Mouse (Mus musculus) brown adipose tissue, adult 24 weeks (tissue): ENCODE measurements around the gene Gimap9. TPM values are rescaled to one million over a fixed set of nuclear protein-coding genes. Genes with fewer than 3 reads are reported as not detected.

Experiments used
- H3K27ac ChIP-seq: fragments of 200-500 bp; replicated peaks from 2 replicates; pipeline ENCODE4 v1.5.1; 2012; ENCODE audit warnings: low read depth, mild to moderate bottlenecking, low read length
- H3K4me1 ChIP-seq: fragments of 200-500 bp; 2 replicates; pipeline ENCODE4 v1.6.1; 2012; ENCODE audit warnings: low read length, mixed read lengths; ENCODE audit not compliant: control insufficient read depth, insufficient read depth, insufficient read length
- H3K4me3 ChIP-seq: fragments of 200-500 bp; 2 replicates; pipeline ENCODE4 v1.5.1; 2012; ENCODE audit warnings: low read depth, mild to moderate bottlenecking, low read length, moderate library complexity; ENCODE audit not compliant: insufficient read depth
- polyA plus RNA-seq: library from polyadenylated mRNA; stranded (reverse); fragments of >200 nt; gene quantifications from 2 replicates; pipeline ENCODE4 v1.2.4, GENCODE M21; 2012; ENCODE audit not compliant: missing spikeins, insufficient read depth, insufficient read length

Gimap9 gene
- polyA plus RNA-seq, result 2.5 and 5.9 TPM in 2 replicates

GRCm38 (mm10) chr6:48675931-48676859 lies at the start of gene Gimap9:
Gimap9 (plus strand) TSS chr6:48676129.
- Histone ChIP-seq H3K4me3 (peak within 1 kb of the TSS; percentile 74), H3K4me1 (peaks cover 4% of the 10 kb centered on the region; the same call in 1 of the 2 replicates), H3K27ac (peak within 1 kb of the TSS; percentile 92)

DNA sequence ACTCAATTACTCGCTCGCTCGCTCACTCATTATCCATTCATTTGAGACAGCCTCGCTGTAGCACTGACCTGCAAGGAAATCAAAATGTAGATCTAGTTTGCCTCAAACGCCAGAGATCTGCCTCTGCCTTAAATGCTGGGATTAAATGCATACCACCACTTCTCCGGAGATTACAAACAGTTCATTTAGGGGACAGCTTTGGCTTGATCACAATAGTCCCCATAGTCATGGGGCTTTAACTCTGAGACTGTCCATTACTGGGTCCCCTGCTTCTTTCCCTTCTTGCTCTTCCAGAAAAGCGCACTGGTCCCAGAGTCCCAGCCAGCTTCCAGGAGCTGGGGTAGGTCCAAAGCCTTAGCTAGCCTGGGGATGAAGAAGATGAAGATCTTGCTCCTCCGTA lies 49.5 kb upstream of the Gimap9 start, which contains the start of gene AI854703:
Gene AI854703, plus strand, starts transcription at position 301 of the 400 bp plus-strand sequence.
- Histone ChIP-seq H3K4me1 (peaks cover 5% of the 10 kb centered on the region; the same call in 1 of the 2 replicates), H3K27ac (no peak within 1 kb of the TSS), H3K4me3 (peak within 1 kb of the TSS; percentile 60)

DNA sequence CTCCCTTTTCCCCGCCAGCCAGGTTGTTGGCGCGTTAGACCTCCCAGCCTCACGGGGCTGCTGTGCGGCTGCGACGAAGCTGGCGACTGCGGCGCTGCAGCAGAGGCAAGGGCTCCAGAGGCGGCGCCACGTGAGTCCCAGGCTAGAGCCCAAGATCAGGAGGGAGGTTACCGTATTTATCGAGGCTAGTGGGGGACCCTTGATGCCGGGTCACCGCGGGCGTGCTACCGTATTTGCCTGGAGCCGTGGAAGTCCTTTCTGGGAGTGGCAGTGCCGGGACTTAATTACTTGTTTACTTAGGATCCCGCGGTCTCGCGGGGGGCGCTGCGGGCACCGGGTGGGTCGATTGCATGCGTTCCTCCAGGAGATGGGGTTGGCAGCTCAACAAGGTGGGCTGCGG lies 48.9 kb upstream of the Gimap9 start:
- Histone ChIP-seq H3K4me1 (peaks cover 5% of the 10 kb centered on the region; the same call in 1 of the 2 replicates), H3K4me3 (peak overlapping the region; percentile 60), H3K27ac (no peak overlapping the region)

DNA sequence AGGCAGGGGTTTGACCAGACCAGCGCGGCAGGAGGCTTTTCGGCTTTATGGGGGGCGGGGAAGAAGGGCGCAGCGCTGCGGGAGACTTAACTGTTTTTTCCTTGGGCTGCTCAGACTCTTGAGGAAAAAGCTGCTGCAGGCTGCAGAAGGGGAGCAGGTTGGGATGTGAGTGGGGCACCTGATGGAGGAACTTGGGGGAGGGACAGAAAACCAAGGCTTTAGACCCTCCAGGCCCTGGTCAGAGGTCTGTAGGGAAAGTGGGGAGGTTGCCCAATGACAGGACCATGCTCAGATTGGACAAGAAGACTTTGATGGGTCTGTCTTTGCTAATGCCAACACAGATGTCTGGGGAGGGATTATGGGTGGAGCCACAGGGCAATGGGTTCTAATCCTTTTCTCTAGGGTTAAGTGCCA lies 48.4 kb upstream of the Gimap9 start:
- Histone ChIP-seq H3K27ac (no peak overlapping the region), H3K4me3 (peak overlapping the region; percentile 60), H3K4me1 (peaks cover 5% of the 10 kb centered on the region; the same call in 1 of the 2 replicates)

DNA sequence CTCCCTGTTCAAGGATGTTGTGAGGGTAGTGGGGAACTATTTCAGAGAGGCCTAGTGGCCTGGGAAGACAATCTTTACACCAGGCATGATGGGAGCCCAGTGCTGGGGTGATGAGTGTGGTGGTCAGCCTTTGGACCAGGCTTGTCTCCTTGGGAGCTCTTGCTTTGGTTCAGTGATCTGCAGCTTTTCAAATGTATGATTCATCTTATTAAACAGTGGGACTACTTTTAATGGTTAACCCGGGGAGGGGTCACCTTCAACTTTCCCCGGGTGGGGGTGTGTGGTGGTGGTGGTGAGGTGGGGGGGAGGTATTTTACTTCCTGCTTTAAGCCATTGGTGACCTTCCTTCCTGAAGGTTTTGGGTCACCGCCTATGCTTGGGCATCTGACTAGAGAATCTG lies 47.6 kb upstream of the Gimap9 start:
- Histone ChIP-seq H3K4me3 (peak overlapping the region; percentile 60; the same call in 1 of the 2 replicates), H3K27ac (0 out of 2 replicates have a peak overlapping the region, but pooled peaks have one; percentile 42), H3K4me1 (peaks cover 5% of the 10 kb centered on the region; the same call in 1 of the 2 replicates)

- H3K27ac ChIP-seq, result no peak overlapping the region
- H3K4me3 ChIP-seq, result peak overlapping the region; percentile 41
- H3K4me1 ChIP-seq, result peaks cover 5% of the 10 kb centered on the region; the same call in 1 of the 2 replicates
Observed at GRCm38 (mm10) chr6:48628808-48629660, 46.9 kb upstream of the Gimap9 start.

DNA sequence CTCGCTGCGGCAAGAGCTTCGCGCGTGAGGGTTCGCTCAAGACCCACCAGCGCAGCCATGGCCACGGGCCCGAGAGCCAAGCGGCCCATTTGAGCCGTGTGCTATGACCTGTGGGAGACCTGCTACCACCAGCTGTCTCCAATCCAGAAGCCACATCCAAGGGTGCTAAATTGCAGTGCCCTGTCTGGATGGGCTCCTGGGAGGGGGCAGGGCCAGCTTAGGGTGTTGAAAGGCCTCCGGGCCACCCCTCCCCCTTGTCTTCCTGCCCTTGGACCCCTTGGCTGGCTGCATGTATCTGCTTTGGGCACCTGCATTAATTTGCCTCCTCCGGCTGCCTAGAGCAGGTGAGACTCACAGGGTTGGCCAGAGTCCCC lies 46.3 kb upstream of the Gimap9 start:
- peaks cover 5% of the 10 kb centered on the region; the same call in 1 of the 2 replicates for H3K4me1 ChIP-seq
- H3K27ac ChIP-seq, result no peak overlapping the region
- peak overlapping the region; percentile 41 for H3K4me3 ChIP-seq

DNA sequence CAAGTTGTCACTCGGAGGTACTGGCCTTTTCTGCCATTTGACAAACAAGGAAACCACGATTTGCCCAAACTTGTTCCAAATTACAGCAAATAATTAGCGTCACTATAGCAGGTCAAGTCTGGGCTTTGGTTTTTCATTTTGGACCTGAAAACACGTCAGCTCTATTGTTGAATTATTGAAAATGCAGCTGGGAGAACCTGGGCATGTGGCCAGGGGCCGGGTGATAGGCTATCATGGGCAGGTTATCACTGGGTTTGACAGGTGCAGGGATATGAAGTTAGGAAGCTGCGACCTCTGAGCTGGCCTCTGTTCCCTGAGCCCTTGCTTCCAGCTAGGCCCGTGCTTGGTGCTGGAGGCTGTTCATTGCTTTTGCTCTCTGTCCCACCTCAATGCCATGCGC lies 45.1 kb upstream of the Gimap9 start:
- peaks cover 5% of the 10 kb centered on the region; the same call in 1 of the 2 replicates for H3K4me1 ChIP-seq
- no peak overlapping the region for H3K27ac ChIP-seq
- no peak overlapping the region for H3K4me3 ChIP-seq

- no peaks in the 10 kb centered on the region for H3K4me1 ChIP-seq
- H3K4me3 ChIP-seq, result no peak overlapping the region
- no peak overlapping the region for H3K27ac ChIP-seq
Observed at GRCm38 (mm10) chr6:48635105-48635504, 40.8 kb upstream of the Gimap9 start.

DNA sequence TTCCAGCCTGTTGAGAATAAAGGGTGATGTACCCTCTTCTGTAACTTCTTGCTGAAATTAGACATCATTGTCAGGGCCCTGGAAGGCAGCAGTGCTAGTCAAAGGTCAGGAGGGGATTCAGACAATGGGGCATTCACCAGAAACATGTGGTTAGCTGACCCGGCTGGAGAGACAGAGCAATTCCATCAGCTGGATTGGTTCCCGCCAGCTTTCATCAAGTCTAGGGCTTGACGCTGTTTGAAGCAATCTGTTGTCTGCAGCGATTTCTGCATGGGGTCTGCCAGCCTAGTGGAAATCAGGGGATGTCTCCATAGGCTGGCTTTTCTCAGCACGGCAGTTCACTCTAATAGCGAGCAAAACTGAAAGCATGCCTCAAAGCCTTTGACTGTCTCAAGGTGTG lies 39.4 kb upstream of the Gimap9 start:
- no peak overlapping the region for H3K4me3 ChIP-seq
- H3K4me1 ChIP-seq, result no peaks in the 10 kb centered on the region
- H3K27ac ChIP-seq, result no peak overlapping the region

DNA sequence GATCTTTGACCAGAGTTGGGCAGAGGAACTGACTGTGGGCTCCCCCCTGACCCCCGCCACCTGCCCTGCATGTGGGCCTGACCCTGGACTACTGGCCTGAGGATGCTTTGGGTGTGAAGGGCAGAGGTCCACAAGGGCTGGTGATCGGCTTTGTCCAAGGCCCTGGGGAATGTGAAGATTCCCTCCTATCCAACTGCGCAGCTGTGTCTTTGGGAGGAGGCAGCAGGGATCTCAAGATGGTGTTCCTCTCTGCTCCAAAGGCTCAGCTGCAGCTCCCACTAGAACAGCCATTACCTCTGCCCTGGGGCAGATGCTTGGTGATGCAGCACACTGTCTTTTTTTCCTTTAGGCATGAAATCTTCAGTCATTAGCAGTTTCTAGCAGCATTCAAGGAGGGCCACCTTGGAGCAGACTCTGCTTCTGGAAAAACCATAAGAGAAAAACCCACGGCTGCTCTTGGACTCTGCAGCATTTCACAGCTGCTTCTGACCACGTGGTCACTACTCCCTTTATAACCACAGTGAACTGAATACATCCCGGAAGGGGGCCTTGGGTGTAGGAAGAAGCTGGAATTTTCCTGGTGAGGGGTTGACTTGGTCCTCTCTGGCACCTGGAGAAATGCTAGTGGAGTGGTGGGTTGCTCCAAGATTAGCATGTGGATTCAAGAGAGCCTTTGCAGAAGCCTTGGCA lies 38.0 kb upstream of the Gimap9 start:
- no peaks in the 10 kb centered on the region for H3K4me1 ChIP-seq
- H3K27ac ChIP-seq, result no peak overlapping the region
- no peak overlapping the region for H3K4me3 ChIP-seq

DNA sequence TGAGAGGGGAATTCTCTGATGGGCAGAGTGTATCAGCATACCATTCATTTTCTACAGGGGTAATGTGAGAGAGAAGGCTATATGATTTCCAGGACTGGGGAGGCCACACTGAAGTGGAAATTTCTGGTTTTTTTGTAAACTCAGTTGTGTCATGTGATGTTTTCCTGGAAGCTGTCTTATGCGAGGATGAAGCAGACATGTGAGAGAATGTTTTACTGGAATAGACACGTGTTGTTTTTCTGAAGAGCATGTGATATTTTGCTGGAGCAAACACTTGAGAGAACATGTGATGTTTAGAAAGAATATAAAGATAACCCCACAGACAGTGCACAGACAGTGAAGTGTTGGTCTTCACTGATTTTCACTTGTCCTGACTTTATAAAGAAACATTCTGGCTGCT lies 37.4 kb upstream of the Gimap9 start:
- Histone ChIP-seq H3K4me3 (no peak overlapping the region), H3K4me1 (no peaks in the 10 kb centered on the region)

DNA sequence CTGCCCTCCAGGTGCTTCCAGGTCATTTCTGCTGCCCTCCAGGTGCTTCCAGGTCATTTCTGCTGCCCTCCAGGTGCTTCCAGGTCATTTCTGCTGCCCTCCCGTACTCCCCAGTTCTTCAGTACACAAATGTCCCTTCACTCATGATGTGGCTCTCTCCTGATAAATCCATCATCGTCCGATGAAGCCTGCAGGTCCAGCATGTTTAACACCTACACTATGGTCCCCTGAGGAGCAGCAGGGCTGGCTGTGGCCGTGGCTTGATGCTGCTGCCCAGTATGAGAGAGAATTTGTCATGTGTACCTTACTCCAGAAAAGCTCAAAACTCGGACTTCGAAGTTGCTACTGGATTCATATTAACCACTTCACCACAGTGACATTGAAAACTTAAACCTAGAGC lies 34.5 kb upstream of the Gimap9 start:
- no peaks in the 10 kb centered on the region for H3K4me1 ChIP-seq
- no peak overlapping the region for H3K4me3 ChIP-seq
- no peak overlapping the region for H3K27ac ChIP-seq

More for the DNA sequence above, 37.4 kb upstream of the Gimap9 start:
- H3K27ac ChIP-seq, result no peak overlapping the region

- Histone ChIP-seq H3K27ac (no peak overlapping the region), H3K4me3 (no peak overlapping the region), H3K4me1 (peaks cover under 1% of the 10 kb centered on the region; the same call in 1 of the 2 replicates)
Observed at GRCm38 (mm10) chr6:48642764-48643292, 33.1 kb upstream of the Gimap9 start.
